In genomic region chr10:78244438-78245224, GRCm38 (mm10) we compare ENCODE assay signal across 8 mouse cellular contexts. TPM values are rescaled to one million over a fixed set of nuclear protein-coding genes. Genes with fewer than 3 reads are reported as not detected.
A peak's percentile ranks its signal among the peaks of the same experiment; 100 is the strongest.
DNase-seq lines count a peak whose midpoint lies in the region; ATAC-seq and TF ChIP-seq lines count a peak whose summit lies in the region.

Trappc10 (minus strand) TSS chr10:78244641.

- no peaks in the 10 kb centered on the region for H3K36me3 ChIP-seq in hindbrain, postnatal 0 days (ENCODE audit: insufficient read depth, low read length)

- H3K9ac ChIP-seq in hindbrain, postnatal 0 days (replicated peaks; ENCODE audit: low read length), result peak within 1 kb of the TSS; percentile 75

- H3K4me3 ChIP-seq in gastrocnemius, adult 2 months, result peak within 1 kb of the TSS; percentile 90
- peak within 1 kb of the TSS; percentile 80 for H3K4me3 ChIP-seq in hindbrain, postnatal 0 days (ENCODE audit: low read length)
- H3K4me3 ChIP-seq in left cerebral cortex, adult 2 months, result peak within 1 kb of the TSS; percentile 85

- no peaks in the 10 kb centered on the region for H3K9me3 ChIP-seq in hindbrain, postnatal 0 days (ENCODE audit: low read length)

- peak within 1 kb of the TSS; percentile 94 for H3K4me2 ChIP-seq in hindbrain, postnatal 0 days (ENCODE audit: low read depth, low read length)

- peak; percentile 86 for DNase-seq in T-cell, adult 2 months (ENCODE audit: low spot score)
- peak; percentile 71 to 82 for DNase-seq in cerebellum, postnatal 4 days (ENCODE audit: low spot score in 2 of 2)
- DNase-seq in gastrocnemius, adult 2 months, result peak; percentile 94
- peak; percentile 95 for DNase-seq in hindbrain, postnatal 0 days (ENCODE audit: low spot score)
- peak; percentile 89 to 90 for DNase-seq in left cerebral cortex, adult 2 months (ENCODE audit: extremely low spot score in 1 of 2, low spot score in 2 of 2)
- peak; percentile 81 to 85 for DNase-seq in right cerebral cortex, adult 2 months (ENCODE audit: low spot score in 2 of 2)
- DNase-seq in urinary bladder, postnatal 14 days (ENCODE audit: low spot score), result peak; percentile 89

- intact Hi-C loops in gastrocnemius, adult 2 months (cut with DNase I), result no loop called here
- intact Hi-C loops in left cerebral cortex, adult 2 months (cut with DNase I), result loop anchor here (2.0 kb wide), 1 partner anchor 60 kb away; the partner anchor contains the start of gene Pwp2

- peaks cover 13% of the 10 kb centered on the region for H3K4me1 ChIP-seq in hindbrain, postnatal 0 days (ENCODE audit: insufficient read depth, low read length)

- peak within 1 kb of the TSS; percentile 96 for H3K27ac ChIP-seq in gastrocnemius, adult 2 months
- H3K27ac ChIP-seq in hindbrain, postnatal 0 days, result peak within 1 kb of the TSS; percentile 89
- H3K27ac ChIP-seq in left cerebral cortex, adult 2 months, result peak within 1 kb of the TSS; percentile 84

- peak; percentile 95 for ATAC-seq in hindbrain, postnatal 0 days
- ATAC-seq in megakaryocyte, adult 5-6 weeks (ENCODE audit: poor library complexity, severe bottlenecking), result peak; percentile 95

- TF ChIP-seq CTCF in gastrocnemius, adult 2 months (IDR thresholded peaks at IDR 0.05), result no peak
- no peak for TF ChIP-seq CTCF in hindbrain, postnatal 0 days (IDR thresholded peaks at IDR 0.05; ENCODE audit: low read depth)
- TF ChIP-seq CTCF in left cerebral cortex, adult 2 months (IDR thresholded peaks at IDR 0.05), result no peak; the same call in 1 of the 2 replicates

- WGBS in hindbrain, postnatal 0 days, result under 1% methylated on average over 71 of the region's 74 CpGs

- H3K27me3 ChIP-seq in hindbrain, postnatal 0 days (ENCODE audit: insufficient read depth, low read length), result no peaks in the 10 kb centered on the region

RNA-seq across cellular contexts. Expression of gene Trappc10, which starts in this region (rescaled TPM):
- total RNA-seq in gastrocnemius, adult 2 months (2021), result 10 to 100 TPM; 37.9 to 40.1 TPM
- total RNA-seq in hindbrain, postnatal 0 days (2014; rRNA removed), result 87.2 and 96.9 TPM in 2 replicates
- polyA plus RNA-seq in hindbrain, postnatal 0 days (2015; fragmentation: Nextera tagmentation; extraction: Ambion mirVana), result 40.3 and 42.2 TPM in 2 replicates
- 10 to 100 TPM; 86.7 to 88.6 TPM for total RNA-seq in left cerebral cortex, adult 2 months (2021)
- 26.1 and 37.9 TPM in 2 replicates for total RNA-seq in megakaryocyte, adult 5-6 weeks (2015)
- total RNA-seq in megakaryocyte, adult 5-6 weeks (2017), result 26.9 and 29.1 TPM in 2 replicates

Comparison
In these comparisons a context has a peak if more than half of its experiments do, and no peak if none do; other contexts are left out.
1. Peak in every context shown above with its lines: DNase-seq, ATAC-seq, H3K4me3 ChIP-seq and H3K27ac ChIP-seq.